In the genomic region with DNA sequence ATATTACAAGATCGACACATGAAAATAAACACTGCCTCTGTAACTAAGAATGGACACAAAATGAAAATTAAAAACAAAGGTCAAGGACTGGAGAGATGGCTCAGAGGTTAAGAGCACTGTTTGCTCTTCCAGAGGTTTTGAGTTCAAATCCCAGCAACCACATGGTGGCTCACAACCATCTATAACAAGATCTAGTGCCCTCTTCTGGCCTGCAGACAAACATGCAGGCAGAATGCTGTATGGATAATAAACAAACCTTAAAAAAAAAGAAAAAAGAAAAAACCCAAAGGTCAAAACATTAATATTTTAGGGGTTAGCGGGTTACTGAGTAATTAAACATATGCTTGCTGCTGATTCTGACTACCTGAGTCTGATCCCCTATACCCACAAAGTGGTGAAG, we compare ENCODE assay signal across 13 mouse cellular contexts.
"Had no signal": no experiment of that assay in that cellular context is flagged by ENCODE, and none has a peak within 500 bp of the region (broad histone marks: within the 10 kb centered on the region; RNA-seq: fewer than 3 reads in every experiment).

No protein-coding gene starts in this region.

- H3K27ac ChIP-seq: limb, embryonic 15.5 days; liver, embryonic 13.5 days; midbrain, embryonic 10.5 days; neural tube, embryonic 15.5 days had no signal

- DNase-seq: kidney, adult 18-20 months; kidney, postnatal 36 days; liver, embryonic 13.5 days; lung, adult 18-20 months; lung, postnatal 4 days; midbrain, embryonic 14.5 days; right cerebral cortex, adult 18-20 months; thymus, adult 18-20 months; thymus, postnatal 14 days had no signal

- H3K4me1 ChIP-seq: limb, embryonic 15.5 days; liver, embryonic 13.5 days; midbrain, embryonic 10.5 days; neural tube, embryonic 15.5 days had no signal

- H3K9ac ChIP-seq: limb, embryonic 15.5 days; liver, embryonic 13.5 days; neural tube, embryonic 15.5 days had no signal

- H3K36me3 ChIP-seq: limb, embryonic 15.5 days; liver, embryonic 13.5 days; midbrain, embryonic 10.5 days; neural tube, embryonic 15.5 days had no signal

- H3K9me3 ChIP-seq: limb, embryonic 15.5 days; liver, embryonic 13.5 days; midbrain, embryonic 10.5 days had no signal

- H3K4me3 ChIP-seq: limb, embryonic 15.5 days; liver, embryonic 13.5 days; midbrain, embryonic 10.5 days; myocyte; neural tube, embryonic 15.5 days had no signal

- H3K27me3 ChIP-seq: limb, embryonic 15.5 days; liver, embryonic 13.5 days; neural tube, embryonic 15.5 days had no signal
